Mouse (Mus musculus): ENCODE measurements around the gene Pcsk1. TPM values are rescaled to one million over a fixed set of nuclear protein-coding genes. Genes with fewer than 3 reads are reported as not detected.

Gene Pcsk1
- polyA plus RNA-seq (2012; ENCODE audit: low replicate concordance) = not detected in 2 replicates

GRCm38 (mm10) chr13:75089721-75090410 lies at the start of gene Pcsk1:
Gene Pcsk1 (plus strand): TSS chr13:75089826.

